1 mouse cellular context compared by ENCODE assay signal in the genomic region with DNA sequence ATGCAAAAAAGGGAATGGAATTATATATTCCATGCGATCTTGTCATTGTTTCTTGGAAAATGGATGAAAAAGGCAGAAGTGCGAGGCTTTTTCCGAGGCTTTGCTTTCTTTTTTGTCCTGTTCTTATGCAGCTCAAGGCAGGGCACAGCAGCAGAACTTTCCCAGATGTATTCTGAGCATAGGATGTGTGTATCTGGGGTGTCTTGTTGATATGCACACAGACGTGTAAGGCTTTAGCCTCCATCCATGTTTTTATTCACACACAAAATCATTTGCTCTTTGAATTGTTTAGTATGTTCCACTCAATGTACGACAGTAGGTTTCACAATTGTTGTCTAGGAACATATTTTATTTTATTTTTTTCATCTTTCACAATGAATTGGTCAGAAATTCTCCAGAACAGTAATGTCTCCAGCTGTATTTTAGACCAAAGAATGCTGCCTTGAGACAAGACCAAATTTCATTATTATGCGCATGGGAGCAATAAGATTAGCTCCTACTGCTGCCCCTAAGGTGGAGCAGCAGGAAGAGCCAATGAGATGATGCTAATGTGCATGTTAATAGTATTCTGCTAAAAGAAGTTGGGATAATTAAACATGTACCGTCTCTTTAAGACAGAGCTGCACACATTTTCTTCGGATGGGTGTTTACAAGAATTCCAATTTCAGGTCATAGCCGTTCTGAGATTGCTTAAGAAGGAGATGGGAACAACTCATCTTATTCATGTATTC.
TF ChIP-seq lines count a peak whose summit lies in the region.

No protein-coding gene starts in this region.

TF ChIP-seq in CH12.LX, 34 proteins besides CTCF, POLR2A, EP300 and RAD21 (continued from another document):
- TF ChIP-seq SIN3A (IDR thresholded peaks at IDR 0.05; ENCODE audit: low read length): no peak
